Mouse (Mus musculus): Measurements from ENCODE around the gene Adamts17. TPM values are rescaled to one million over a fixed set of nuclear protein-coding genes. Genes with fewer than 3 reads are reported as not detected.

The Adamts17 gene
- total RNA-seq (2014; fragmentation: Nextera tagmentation) (1.2 TPM in 1 of 2 replicates, not detected in the other), total RNA-seq (2017) (not detected in 2 replicates)

DNA sequence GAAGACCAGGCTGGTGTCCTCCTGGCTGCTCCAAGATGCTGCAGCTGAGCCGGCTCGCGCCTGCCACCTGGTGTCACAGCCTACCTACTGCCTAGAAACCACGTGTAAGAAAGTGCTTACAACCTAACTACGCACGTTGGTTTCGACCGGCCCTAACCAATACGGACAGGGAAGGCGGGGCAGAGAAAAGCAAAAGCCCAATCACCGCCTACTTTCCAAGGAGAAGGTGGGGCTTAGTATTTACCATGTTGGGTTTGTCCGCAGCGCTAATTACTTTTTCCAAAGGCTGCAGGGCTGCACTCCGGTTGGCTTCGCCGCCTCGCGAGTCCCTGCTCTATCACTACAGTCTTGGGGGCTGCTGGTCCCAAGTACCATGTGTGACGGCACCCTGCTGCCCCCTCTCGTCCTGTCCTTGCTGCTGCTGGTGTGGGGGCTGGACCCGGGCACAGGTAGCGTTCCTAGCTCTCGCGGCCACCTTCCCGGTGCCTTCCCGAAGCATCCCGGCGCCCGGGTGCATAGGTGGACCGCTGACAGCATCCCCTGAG, at the start of gene Adamts17:
Gene Adamts17 (plus strand): TSS at position 273 of the 545 bp plus-strand sequence.
- peak; percentile 98 for ATAC-seq (replicated peaks; ENCODE audit: low FRiP score, low TSS enrichment, poor library complexity, severe bottlenecking)

- no peak for ATAC-seq (replicated peaks; ENCODE audit: low FRiP score, low TSS enrichment, poor library complexity, severe bottlenecking)
These were observed 49.4 kb upstream of the Adamts17 start for GRCm38 (mm10) chr7:66789860-66790748.

DNA sequence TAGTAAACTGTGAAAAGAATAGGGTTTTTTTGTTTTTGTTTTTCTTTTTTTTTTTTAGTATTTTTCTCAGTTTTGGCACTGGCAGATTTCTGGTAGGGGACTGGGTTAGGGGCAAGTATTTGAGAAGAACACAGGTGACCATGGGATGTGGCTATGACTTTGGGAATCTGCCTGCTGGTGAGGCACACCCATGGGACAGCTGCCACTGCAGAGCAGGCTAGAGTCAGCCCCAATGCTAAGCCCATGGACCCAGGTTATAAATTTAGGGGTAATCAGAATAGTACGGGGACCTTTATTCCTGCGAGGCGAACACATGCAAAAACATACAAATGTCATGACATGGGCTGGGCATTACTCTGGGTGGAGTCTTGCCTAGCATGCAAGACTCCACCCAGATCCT, 48.5 kb upstream of the Adamts17 start:
- ATAC-seq (replicated peaks; ENCODE audit: low FRiP score, low TSS enrichment, poor library complexity, severe bottlenecking) = no peak

DNA sequence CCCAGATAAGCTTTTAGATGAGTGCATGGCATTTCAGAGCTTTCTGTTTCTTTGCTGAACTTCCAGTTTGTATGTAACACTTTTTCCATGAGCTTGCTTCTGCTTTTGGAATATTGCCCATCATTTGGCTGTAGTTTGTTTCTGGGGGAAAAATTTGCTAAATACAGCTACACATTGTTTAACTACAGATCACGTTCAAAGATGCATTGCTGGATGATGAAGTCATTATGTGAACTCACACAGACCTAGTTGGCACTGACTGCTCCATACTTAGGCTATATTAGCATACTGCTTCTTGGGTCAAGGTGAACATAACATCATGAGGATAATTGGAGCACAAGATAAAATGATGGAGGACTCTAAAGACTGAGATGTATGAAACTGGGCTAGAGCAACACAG, 42.6 kb upstream of the Adamts17 start:
- no peak for ATAC-seq (replicated peaks; ENCODE audit: low FRiP score, low TSS enrichment, poor library complexity, severe bottlenecking)

- ATAC-seq (replicated peaks; ENCODE audit: low FRiP score, low TSS enrichment, poor library complexity, severe bottlenecking) = no peak
These were observed 42.2 kb upstream of the Adamts17 start for GRCm38 (mm10) chr7:66797345-66797744.

DNA sequence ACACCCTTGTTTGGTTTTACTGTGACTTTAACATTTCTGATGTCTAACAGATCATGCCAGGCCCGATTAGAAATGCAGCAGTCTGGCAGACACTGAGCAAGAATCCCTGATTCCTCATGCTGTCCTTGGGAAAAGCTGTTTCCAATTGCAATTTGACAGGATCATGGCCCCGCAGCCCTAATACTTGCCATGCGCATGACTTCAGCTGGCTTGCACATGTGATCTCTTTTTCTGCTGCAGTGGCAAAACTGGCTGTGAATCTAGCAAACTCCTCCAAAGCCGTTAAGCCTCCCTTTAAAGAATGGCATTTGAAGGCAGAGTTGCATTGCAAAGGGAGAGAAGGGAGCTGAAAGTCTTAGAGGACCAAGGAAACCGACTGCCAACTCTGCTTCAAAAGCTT, 40.7 kb upstream of the Adamts17 start:
- ATAC-seq (replicated peaks; ENCODE audit: low FRiP score, low TSS enrichment, poor library complexity, severe bottlenecking) = no peak

DNA sequence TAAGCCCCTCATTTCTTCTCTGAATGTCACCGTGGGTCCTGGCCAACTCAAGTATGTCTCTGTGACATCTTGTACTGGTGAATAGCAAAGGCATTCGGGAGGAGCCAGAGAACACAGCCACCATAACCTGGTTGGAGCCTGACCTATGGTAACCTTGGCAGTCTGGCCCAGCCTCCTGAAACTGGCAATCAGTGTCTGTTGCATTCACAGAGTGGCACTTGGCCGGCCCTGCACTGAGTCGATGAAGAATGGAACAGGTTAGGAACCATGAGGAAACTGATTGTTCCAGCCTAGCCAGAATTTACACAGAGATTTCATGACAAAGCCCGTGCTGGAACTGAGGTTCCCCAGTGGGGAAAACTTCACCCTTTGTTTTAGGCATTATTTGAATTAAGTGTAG, 38.8 kb upstream of the Adamts17 start:
- ATAC-seq (replicated peaks; ENCODE audit: low FRiP score, low TSS enrichment, poor library complexity, severe bottlenecking) = no peak

- ATAC-seq (replicated peaks; ENCODE audit: low FRiP score, low TSS enrichment, poor library complexity, severe bottlenecking) = no peak
These were observed 37.8 kb upstream of the Adamts17 start for GRCm38 (mm10) chr7:66801785-66802184.

DNA sequence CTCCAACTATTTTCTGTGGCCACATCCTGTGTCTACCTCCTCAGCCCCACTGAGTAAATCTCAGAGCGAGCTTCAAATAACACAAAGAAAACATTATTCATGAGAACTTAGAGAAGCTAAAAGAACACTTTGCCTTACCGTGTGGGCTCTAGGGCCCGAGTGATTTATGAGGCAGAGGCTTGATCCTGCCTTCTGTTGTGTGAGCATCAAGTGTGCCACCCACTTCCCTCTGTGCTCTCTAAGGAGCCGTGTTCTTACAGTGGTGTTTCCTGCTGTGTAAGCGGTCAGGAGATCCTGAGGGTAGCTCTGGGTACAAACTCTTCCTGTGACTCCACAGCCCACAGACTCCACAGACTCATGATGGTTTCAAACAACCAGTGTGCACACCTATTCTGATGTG, 35.7 kb upstream of the Adamts17 start:
- ATAC-seq (replicated peaks; ENCODE audit: low FRiP score, low TSS enrichment, poor library complexity, severe bottlenecking) = no peak

DNA sequence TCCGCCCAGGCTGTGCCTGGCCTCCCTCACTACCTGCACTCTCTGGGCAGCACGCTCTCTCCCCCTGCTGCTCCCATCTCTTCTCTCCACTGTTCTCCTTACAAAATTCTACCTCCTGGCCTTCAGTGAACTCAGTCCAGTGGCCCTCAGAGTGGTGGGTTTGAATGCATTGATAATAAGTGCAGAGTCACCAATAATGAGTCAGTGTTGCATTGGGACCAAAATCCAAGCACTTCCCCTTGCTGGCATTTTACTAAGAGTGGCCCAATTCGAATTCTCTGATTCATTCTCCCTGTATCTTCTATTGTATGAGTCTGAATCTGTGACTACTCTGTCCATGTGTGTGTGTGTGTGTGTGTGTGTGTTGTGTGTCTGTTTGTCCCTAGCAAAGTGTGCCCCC, 32.7 kb upstream of the Adamts17 start:
- ATAC-seq (replicated peaks; ENCODE audit: low FRiP score, low TSS enrichment, poor library complexity, severe bottlenecking) = no peak

GRCm38 (mm10) chr7:66810436-66810835, 29.1 kb upstream of the Adamts17 start:
- no peak for ATAC-seq (replicated peaks; ENCODE audit: low FRiP score, low TSS enrichment, poor library complexity, severe bottlenecking)

GRCm38 (mm10) chr7:66811294-66811693, 28.2 kb upstream of the Adamts17 start:
- ATAC-seq (replicated peaks; ENCODE audit: low FRiP score, low TSS enrichment, poor library complexity, severe bottlenecking) = no peak

DNA sequence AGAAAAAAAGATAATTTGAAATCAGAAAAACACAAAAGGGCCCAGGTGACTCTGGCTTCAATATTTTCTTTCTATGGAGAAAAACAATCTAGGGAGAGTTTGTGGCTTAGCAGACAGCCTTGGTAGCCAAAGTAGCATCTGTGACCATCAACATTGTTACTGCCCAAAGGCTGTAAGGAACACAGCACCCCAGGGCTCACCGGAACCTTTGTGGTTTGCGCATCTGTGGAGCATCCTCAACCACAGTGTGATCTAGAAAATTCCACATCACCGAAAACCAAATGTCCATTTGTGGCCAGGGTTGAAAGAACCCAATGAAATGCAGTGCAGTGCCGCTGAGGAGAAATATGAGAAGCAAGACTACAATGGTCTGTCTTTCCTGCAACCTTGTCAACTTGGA, 27.2 kb upstream of the Adamts17 start:
- no peak for ATAC-seq (replicated peaks; ENCODE audit: low FRiP score, low TSS enrichment, poor library complexity, severe bottlenecking)

DNA sequence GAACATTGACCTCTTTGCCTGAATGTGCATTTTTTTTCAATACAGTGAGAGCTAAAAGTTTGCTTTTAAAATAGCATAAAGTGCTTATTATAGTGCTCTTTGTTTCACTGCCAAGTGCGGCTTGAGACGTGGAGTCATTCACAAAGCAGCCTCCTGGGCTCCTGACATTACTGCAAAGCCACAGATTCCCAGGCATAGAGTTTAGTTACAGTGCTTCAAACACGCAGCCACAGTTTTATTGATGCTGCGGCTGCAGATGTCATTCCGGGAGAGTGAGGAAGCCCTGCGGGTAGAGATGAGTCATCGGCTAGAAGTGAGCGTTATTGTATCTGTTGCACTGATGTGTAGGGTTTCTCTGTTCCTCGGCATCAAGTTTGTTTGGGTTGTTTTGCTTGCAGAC, 26.8 kb upstream of the Adamts17 start:
- no peak for ATAC-seq (replicated peaks; ENCODE audit: low FRiP score, low TSS enrichment, poor library complexity, severe bottlenecking)

DNA sequence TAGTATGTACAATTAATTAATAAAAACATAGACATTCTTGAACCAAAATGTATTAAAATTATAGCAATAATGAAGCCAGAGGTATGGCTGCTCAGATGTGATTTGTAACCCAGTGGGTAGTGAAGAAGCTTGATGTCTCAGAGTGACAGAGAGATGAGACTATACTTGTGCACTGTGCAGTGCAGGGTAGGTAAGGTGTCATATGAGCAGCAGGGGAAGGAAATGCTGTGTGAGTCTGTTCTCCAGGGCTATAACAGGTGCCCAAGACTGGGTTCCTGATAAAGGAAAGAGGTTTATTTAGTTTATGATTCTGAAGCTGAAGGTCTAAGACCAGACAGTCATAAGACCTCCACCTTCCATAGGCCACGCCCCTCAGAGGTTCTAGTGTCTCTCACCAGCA, 26.4 kb upstream of the Adamts17 start:
- ATAC-seq (replicated peaks; ENCODE audit: low FRiP score, low TSS enrichment, poor library complexity, severe bottlenecking) = no peak

DNA sequence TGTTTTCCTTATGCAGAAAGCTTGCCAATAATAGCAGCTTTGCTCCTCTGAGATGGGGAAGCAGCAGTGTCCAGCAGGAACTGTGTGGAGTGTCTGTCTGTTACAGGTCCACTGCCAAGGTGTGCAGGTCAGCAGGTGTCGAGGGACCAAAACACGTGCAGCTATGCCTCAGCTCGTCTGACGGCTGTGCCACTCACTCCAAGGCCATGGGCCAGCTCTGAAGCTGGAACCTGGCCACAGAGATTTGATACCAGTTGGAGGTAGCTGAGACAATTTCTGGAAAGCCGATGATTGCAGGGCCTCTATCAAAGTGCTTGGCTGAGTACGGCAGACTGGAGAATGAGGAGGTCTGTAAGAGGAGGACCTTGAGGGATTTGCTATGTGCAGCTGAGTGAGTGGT, 24.0 kb upstream of the Adamts17 start:
- no peak for ATAC-seq (replicated peaks; ENCODE audit: low FRiP score, low TSS enrichment, poor library complexity, severe bottlenecking)

GRCm38 (mm10) chr7:66820034-66820433, 19.5 kb upstream of the Adamts17 start:
- peak; percentile 82 for ATAC-seq (replicated peaks; ENCODE audit: low FRiP score, low TSS enrichment, poor library complexity, severe bottlenecking)

- ATAC-seq (replicated peaks; ENCODE audit: low FRiP score, low TSS enrichment, poor library complexity, severe bottlenecking) = no peak
These were observed 8.7 kb upstream of the Adamts17 start for GRCm38 (mm10) chr7:66830803-66831202.

GRCm38 (mm10) chr7:66831295-66831694, 8.2 kb upstream of the Adamts17 start:
- ATAC-seq (replicated peaks; ENCODE audit: low FRiP score, low TSS enrichment, poor library complexity, severe bottlenecking) = no peak

GRCm38 (mm10) chr7:66840008-66840719, 629 bp downstream of the Adamts17 start:
- peak; percentile 7; the same call in 1 of the 2 replicates for ATAC-seq (replicated peaks; ENCODE audit: low FRiP score, low TSS enrichment, poor library complexity, severe bottlenecking)
